Mouse (Mus musculus): Measurements from ENCODE around the gene Fbxl13. TPM values are rescaled to one million over a fixed set of nuclear protein-coding genes. Genes with fewer than 3 reads are reported as not detected.
A peak's percentile ranks its signal among the peaks of the same experiment; 100 is the strongest.
"Not testable (repeated sequence)": the region's sequence is repeated elsewhere in the genome, so short reads cannot be mapped to it uniquely, and the experiment has no call there.

Gene Fbxl13
- polyA plus RNA-seq, 1 experiment = 1.8 TPM

DNA sequence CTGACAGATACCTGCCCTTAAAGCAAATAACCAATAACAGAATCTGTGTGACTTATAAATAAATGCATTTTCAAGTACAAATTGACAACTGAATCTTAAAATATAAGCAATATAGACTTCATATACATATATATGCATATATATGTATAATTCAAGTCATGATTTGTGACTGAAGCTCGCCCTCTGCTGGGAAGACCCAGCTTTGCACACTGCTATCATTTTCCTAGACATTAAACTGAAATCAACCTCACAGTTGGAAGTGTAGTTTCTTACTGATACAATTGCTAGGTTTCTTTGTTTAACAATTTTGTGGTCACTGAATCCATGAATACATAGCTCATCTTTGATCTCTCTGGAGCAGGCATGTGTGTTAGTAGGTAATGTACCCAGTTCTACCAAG is 4.5 kb downstream of the Fbxl13 start:
- 0% methylated on average over 1 of the region's 1 CpGs for WGBS
- DNase-seq = peak; percentile 25

DNA sequence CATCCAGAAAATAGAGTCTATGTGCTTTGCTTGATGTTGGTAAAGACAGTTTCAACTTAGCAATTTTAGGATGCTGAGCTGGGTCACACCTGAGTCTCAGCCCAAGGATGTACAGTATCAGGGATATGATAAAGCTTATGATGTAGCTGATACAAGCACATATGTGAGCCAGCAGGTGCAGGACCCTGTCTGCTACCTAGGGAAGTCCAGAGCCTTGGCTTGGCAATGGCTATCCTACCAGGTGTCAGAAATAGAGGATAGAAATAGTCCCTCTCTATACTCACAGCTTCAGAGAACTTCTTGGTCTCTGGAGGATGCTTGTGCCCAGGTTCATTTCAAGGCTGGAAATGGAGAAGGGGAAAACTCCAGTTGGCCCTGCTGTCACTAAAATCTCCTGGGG is 19.5 kb downstream of the Fbxl13 start:
- TF ChIP-seq POLR2A (IDR thresholded peaks at IDR 0.05; ENCODE audit: borderline replicate concordance, extremely low read depth, low read depth, low read length) = no peak
- no peak for TF ChIP-seq CTCF (IDR thresholded peaks at IDR 0.05; ENCODE audit: insufficient read depth, low read length)
- no peak overlapping the region for H3K4me3 ChIP-seq (replicated peaks; ENCODE audit: extremely low read depth, low read depth, low read length)
- DNase-seq = no peak
- no peaks in the 10 kb centered on the region for H3K4me1 ChIP-seq (ENCODE audit: control insufficient read depth, insufficient read depth, low read length)

More for the DNA sequence above, 4.5 kb downstream of the Fbxl13 start:
- Histone ChIP-seq H3K4me1 (ENCODE audit: control insufficient read depth, insufficient read depth, low read length) (no peaks in the 10 kb centered on the region), H3K4me3 (replicated peaks; ENCODE audit: extremely low read depth, low read depth, low read length) (no peak overlapping the region)
- TF ChIP-seq POLR2A (IDR thresholded peaks at IDR 0.05; ENCODE audit: borderline replicate concordance, extremely low read depth, low read depth, low read length) = no peak
- TF ChIP-seq CTCF (IDR thresholded peaks at IDR 0.05; ENCODE audit: insufficient read depth, low read length) = peak; percentile 55; the same call in 1 of the 2 replicates

DNA sequence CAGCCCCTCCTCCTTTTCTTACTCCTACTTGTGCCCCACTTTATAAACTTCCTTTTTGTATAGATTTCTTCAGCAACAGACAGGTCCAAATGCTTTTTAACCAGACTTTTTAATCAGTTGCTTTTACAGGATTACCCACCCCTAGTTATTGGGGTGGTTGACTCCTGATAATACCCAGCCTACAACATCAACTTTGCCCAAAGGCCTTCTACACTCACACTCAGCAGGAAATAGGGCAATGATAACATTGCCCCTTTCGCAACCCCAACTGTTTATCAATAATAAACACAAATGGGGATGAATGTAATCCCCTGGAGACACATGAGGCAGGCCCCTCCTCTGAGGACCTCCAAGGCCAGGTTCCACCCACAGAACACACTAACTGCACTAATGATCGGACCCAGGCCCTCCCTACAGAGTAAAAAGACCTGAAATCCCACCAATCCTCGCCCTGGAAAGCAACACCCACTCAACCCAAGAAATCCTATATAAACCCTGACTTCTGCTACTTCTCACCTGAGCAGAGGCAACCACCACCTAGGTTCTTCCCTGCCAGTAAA is 28.9 kb downstream of the Fbxl13 start:
- Histone ChIP-seq H3K4me3 (replicated peaks; ENCODE audit: extremely low read depth, low read depth, low read length) (no peak overlapping the region), H3K4me1 (ENCODE audit: control insufficient read depth, insufficient read depth, low read length) (no peaks in the 10 kb centered on the region)
- no peak for DNase-seq
- TF ChIP-seq POLR2A (IDR thresholded peaks at IDR 0.05; ENCODE audit: borderline replicate concordance, extremely low read depth, low read depth, low read length) = no peak
- TF ChIP-seq CTCF (IDR thresholded peaks at IDR 0.05; ENCODE audit: insufficient read depth, low read length) = no peak
- 69% methylated on average over 3 of the region's 3 CpGs for WGBS

DNA sequence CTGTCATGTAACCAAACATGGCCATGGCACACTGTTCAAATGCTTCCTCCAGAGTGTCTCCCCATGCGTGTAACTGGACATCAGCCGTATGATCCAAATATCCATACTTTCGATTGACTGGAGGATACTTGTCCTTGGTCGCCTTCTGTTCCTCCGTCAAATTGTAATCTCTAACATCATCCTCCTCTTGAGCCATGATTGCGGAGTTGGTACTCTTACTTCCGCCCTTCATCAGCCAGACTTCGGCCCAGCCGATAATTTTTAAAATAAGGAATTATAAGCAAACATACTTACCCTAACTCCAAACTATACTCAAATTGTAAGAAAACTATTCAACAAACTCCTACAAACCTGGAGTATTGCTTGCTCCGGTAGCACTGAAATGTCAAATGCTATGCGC is 31.1 kb downstream of the Fbxl13 start:
- not testable (repeated sequence) for H3K4me1 ChIP-seq (ENCODE audit: control insufficient read depth, insufficient read depth, low read length); DNase-seq; H3K4me3 ChIP-seq (replicated peaks; ENCODE audit: extremely low read depth, low read depth, low read length)
- WGBS = 95% methylated on average over 11 of the region's 11 CpGs

DNA sequence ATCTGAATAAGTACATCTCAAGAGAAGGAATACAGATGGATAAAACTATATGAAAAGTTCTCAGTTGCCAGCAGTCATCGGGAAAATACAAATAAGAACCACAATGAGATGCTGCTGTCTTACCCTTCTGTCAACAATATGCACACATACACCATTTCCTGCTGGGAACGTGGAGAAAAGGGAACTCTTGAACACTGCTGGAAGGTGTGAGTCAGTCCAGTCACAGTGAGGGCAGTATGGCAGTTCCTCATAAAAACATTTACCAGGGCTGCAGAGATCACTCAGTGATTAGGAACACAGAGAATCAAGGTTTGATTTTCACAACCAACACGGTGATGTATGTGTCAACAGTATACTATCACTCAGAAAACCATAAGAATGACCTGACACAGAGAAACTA is 34.4 kb downstream of the Fbxl13 start:
- DNase-seq = no peak
- no peak for TF ChIP-seq POLR2A (IDR thresholded peaks at IDR 0.05; ENCODE audit: borderline replicate concordance, extremely low read depth, low read depth, low read length)
- no peak for TF ChIP-seq CTCF (IDR thresholded peaks at IDR 0.05; ENCODE audit: insufficient read depth, low read length)
- H3K4me3 ChIP-seq (replicated peaks; ENCODE audit: extremely low read depth, low read depth, low read length) = no peak overlapping the region
- no peaks in the 10 kb centered on the region for H3K4me1 ChIP-seq (ENCODE audit: control insufficient read depth, insufficient read depth, low read length)
- 37% methylated on average over 3 of the region's 3 CpGs for WGBS

DNA sequence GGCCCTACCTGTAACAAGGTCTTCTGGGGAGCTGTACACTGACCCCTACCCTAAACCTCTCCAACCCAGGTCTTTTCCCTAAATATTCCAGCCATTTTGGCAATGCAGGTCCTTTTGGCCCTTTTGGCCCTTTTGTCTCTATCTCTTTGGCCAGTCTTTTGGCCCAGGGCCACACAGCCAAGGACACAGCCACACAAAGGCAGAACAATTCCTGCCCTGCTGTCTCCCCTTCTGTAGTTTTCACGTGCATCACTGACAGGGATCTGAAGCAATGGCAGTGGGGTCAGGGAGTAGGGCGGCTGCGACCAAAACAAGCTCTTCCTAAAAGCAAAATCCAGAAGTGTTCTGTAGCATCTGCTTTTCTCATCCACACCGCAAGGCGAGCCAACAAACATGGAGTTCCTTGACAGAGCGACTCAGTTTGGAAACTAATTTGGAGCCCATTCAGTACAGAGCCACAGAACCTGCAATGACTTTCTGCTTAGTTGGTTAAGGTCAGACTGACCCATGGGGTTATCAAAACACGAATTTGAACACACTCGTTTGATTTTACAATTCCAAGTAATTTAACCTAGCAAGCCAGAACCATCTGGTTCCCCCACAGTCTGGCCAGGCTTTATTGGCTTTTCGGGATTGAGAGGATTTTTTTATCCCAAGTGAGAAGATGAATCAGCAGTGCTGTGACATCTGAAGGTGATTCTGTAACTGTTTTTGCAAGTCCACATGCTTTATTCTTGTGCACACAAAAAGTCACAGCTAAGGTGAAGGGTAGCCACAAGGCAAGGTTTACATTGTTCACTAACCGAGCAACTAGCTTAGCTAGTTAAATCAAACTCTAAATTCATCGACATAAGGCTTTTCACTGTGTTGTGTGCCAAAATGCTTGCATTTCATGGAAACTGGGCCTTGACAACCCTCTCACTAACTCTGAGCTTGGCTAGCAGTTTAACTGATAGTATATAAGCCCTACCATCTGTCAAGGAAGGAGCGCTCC is 36.8 kb downstream of the Fbxl13 start:
- Histone ChIP-seq H3K4me1 (ENCODE audit: control insufficient read depth, insufficient read depth, low read length) (no peaks in the 10 kb centered on the region), H3K4me3 (replicated peaks; ENCODE audit: extremely low read depth, low read depth, low read length) (no peak overlapping the region)
- TF ChIP-seq CTCF (IDR thresholded peaks at IDR 0.05; ENCODE audit: insufficient read depth, low read length) (no peak), POLR2A (IDR thresholded peaks at IDR 0.05; ENCODE audit: borderline replicate concordance, extremely low read depth, low read depth, low read length) (no peak)
- DNase-seq = no peak
- 68% methylated on average over 12 of the region's 12 CpGs for WGBS

DNA sequence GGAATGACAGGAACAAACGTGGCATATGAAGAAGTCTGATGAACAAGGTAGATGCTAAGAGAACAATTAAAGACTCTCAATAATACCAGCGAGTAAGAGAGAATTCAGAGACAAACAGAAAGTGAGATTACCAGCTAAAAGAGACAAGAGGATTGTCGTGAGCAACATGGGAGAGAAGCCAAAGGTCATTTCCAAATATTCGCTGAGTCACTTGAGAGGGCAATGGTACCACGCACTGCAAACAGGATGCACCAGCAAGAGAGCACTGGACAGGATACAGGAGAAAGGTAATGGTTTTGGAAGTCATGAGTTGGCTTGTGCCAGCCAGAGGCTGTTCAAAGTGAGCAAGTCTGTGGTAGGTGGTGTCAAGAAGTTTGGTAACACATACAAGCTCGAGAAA is 39.5 kb downstream of the Fbxl13 start:
- no peak for TF ChIP-seq POLR2A (IDR thresholded peaks at IDR 0.05; ENCODE audit: borderline replicate concordance, extremely low read depth, low read depth, low read length)
- no peak for TF ChIP-seq CTCF (IDR thresholded peaks at IDR 0.05; ENCODE audit: insufficient read depth, low read length)
- no peaks in the 10 kb centered on the region for H3K4me1 ChIP-seq (ENCODE audit: control insufficient read depth, insufficient read depth, low read length)
- 48% methylated on average over 6 of the region's 6 CpGs for WGBS

DNA sequence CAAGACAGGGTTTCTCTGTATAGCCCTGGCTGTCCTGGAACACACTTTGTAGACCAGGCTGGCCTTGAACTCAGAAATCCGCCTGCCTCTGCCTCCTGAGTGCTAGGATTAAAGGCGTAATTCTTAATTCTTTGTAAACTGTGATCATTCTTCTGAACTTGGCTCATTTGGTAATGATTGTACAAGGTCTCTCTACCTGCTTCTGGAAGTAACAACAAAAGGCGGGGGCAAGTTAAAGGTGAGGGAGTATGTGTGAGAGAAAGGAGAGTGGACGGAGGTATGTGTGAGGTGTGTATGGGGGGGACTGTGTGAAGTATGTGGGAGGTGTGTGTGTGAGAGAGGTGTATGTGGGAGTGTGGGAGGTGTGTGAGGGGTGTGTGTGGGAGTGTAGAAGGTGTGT is 45.5 kb downstream of the Fbxl13 start:
- no peak for TF ChIP-seq POLR2A (IDR thresholded peaks at IDR 0.05; ENCODE audit: borderline replicate concordance, extremely low read depth, low read depth, low read length)
- DNase-seq = no peak
- no peak overlapping the region for H3K4me3 ChIP-seq (replicated peaks; ENCODE audit: extremely low read depth, low read depth, low read length)
- H3K4me1 ChIP-seq (ENCODE audit: control insufficient read depth, insufficient read depth, low read length) = no peaks in the 10 kb centered on the region
- 92% methylated on average over 4 of the region's 4 CpGs for WGBS

More for the DNA sequence above, 39.5 kb downstream of the Fbxl13 start:
- no peak for DNase-seq
- H3K4me3 ChIP-seq (replicated peaks; ENCODE audit: extremely low read depth, low read depth, low read length) = no peak overlapping the region

DNA sequence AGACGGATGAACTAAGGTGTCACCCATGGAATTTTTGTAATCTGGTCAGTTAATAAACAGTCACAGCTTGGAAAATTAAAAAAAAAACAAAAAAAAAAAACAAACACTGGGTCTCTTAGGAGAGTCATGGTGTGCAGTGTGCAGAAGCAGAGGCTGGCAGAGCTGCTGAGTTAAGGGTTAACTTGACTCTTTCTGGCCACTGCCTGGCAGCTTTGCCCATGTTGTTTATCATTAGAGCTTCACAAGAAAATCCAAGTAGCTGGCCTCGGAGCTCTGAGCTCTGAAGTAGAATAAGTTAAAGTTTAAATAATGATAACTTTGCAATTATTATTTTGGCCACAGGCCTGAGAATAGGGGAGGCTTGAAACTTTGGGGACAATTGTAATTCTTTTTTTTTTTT is 45.9 kb downstream of the Fbxl13 start:
- 55% methylated on average over 2 of the region's 2 CpGs for WGBS
- not testable (repeated sequence) for H3K4me3 ChIP-seq (replicated peaks; ENCODE audit: extremely low read depth, low read depth, low read length); DNase-seq; H3K4me1 ChIP-seq (ENCODE audit: control insufficient read depth, insufficient read depth, low read length)

DNA sequence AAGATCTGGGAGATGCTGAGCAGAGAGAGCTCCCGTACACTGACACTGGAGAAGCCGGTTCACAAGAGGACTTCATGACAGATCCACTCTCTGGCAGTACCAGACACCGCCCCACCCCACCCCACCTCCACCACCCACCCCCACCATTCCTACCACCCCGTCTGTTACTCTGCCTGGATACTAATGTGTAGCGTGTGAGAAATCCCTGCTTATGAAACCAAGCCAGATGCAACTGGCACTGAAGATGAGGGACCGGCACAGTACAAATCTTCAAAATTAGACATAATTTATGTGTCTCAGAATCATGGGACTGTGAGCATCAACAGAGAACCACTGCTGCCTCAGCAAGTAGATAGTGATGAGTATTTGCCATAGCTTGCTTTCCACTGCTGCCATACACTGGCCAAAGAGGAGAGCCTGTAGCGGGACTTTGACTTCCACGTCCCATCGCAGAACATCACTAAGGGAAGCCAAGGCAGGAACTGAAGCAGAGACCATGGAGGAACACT is 52.2 kb downstream of the Fbxl13 start:
- H3K4me3 ChIP-seq (replicated peaks; ENCODE audit: extremely low read depth, low read depth, low read length) = no peak overlapping the region
- WGBS = 90% methylated on average over 9 of the region's 9 CpGs
- DNase-seq = no peak
- H3K4me1 ChIP-seq (ENCODE audit: control insufficient read depth, insufficient read depth, low read length) = no peaks in the 10 kb centered on the region
- TF ChIP-seq CTCF (IDR thresholded peaks at IDR 0.05; ENCODE audit: insufficient read depth, low read length) (no peak), POLR2A (IDR thresholded peaks at IDR 0.05; ENCODE audit: borderline replicate concordance, extremely low read depth, low read depth, low read length) (no peak)
